Mouse (Mus musculus): Measurements from ENCODE around the gene Rc3h1. TPM values are rescaled to one million over a fixed set of nuclear protein-coding genes. Genes with fewer than 3 reads are reported as not detected.
"Not testable (repeated sequence)": the region's sequence is repeated elsewhere in the genome, so short reads cannot be mapped to it uniquely, and the experiment has no call there.

Rc3h1 gene
- total and polyA plus RNA-seq, 2 experiments from 2014 or later: 4.7 to 32.6 TPM

DNA sequence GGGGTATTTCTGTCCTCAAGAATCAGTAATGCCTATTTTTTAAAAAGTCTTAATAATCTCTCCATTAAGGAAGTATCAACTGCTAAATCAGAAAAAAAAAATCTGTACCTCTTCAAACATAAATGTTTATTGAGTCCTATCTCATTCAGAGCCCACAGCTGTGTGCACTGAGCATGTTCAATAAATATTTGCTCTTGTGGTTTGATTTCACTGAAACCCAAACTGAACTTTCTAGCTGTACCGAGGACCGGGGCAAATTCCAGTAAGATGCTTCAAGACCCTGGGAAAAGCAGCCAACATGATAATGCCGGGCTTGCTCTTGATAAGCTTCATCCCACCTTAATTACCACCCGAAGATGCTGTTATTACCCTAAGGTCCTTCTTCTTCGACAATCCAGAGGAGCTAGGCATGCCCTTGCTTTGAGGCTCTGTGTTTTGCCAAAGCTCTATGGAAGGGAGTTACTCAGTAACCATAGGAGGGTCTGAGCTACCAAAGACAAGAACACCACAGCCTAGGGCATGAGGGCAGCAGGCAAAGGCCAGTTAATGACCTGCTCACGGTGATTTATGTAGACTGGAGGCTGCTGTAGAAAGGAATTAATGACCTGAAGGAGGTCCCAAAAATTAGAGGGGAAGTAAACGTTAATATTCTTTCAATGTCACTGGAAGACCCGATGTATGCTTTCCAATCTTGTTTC, 74.5 kb downstream of the Rc3h1 start:
- no peak overlapping the region for H3K27ac ChIP-seq (ENCODE audit: low read depth)
- ATAC-seq (ENCODE audit: insufficient read depth, low read depth) (no peak), DNase-seq (ENCODE audit: low spot score) (no peak)
- H3K4me2 ChIP-seq (ENCODE audit: low read depth, low read length): no peak overlapping the region
- TF ChIP-seq EP300 (IDR thresholded peaks at IDR 0.05; ENCODE audit: low read depth): no peak
- TF ChIP-seq CTCF (IDR thresholded peaks at IDR 0.05; ENCODE audit: low read depth): no peak
- H3K36me3 ChIP-seq (replicated peaks; ENCODE audit: control insufficient read depth, insufficient read depth, low read length): no peaks in the 10 kb centered on the region; the same call in 1 of the 2 replicates
- H3K4me1 ChIP-seq (ENCODE audit: control insufficient read depth, insufficient read depth): no peaks in the 10 kb centered on the region
- 80% methylated on average over 8 of the region's 8 CpGs for WGBS
- no peak overlapping the region for H3K9ac ChIP-seq (replicated peaks; ENCODE audit: low read depth, low read length)
- H3K4me3 ChIP-seq (ENCODE audit: low read depth, low read length): no peak overlapping the region
- H3K27me3 ChIP-seq (ENCODE audit: control insufficient read depth, insufficient read depth, low read length): no peaks in the 10 kb centered on the region
- no peaks in the 10 kb centered on the region for H3K9me3 ChIP-seq (replicated peaks; ENCODE audit: control insufficient read depth, low read length)

DNA sequence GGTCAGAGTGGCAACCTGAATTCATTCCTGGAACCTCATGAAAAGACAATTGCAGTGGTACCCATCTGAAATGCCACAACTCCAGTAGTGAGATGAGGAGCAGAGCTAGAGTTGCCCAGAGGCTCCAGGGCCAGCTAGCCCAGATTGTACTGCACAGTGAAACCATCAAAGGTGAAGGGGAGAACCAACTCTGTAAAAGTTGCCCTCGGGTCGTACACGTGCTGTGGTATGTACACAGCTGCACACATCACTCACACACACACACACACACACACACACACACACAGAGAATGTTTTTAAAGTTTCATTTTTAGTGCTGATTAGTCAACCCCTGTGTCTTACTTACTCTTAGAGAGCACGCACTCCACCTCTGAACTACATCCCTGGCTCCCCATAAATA, 75.1 kb downstream of the Rc3h1 start:
- no peaks in the 10 kb centered on the region; the same call in 1 of the 2 replicates for H3K36me3 ChIP-seq (replicated peaks; ENCODE audit: control insufficient read depth, insufficient read depth, low read length)
- no peak overlapping the region for H3K4me2 ChIP-seq (ENCODE audit: low read depth, low read length)
- no peaks in the 10 kb centered on the region for H3K4me1 ChIP-seq (ENCODE audit: control insufficient read depth, insufficient read depth)
- no peak for DNase-seq (ENCODE audit: low spot score)
- no peak overlapping the region for H3K27ac ChIP-seq (ENCODE audit: low read depth)
- H3K9me3 ChIP-seq (replicated peaks; ENCODE audit: control insufficient read depth, low read length): no peaks in the 10 kb centered on the region
- WGBS: 90% methylated on average over 4 of the region's 4 CpGs
- no peak overlapping the region for H3K9ac ChIP-seq (replicated peaks; ENCODE audit: low read depth, low read length)
- no peaks in the 10 kb centered on the region for H3K27me3 ChIP-seq (ENCODE audit: control insufficient read depth, insufficient read depth, low read length)
- no peak for TF ChIP-seq EP300 (IDR thresholded peaks at IDR 0.05; ENCODE audit: low read depth)
- TF ChIP-seq CTCF (IDR thresholded peaks at IDR 0.05; ENCODE audit: low read depth): no peak
- H3K4me3 ChIP-seq (ENCODE audit: low read depth, low read length): no peak overlapping the region
- no peak for ATAC-seq (ENCODE audit: insufficient read depth, low read depth)

DNA sequence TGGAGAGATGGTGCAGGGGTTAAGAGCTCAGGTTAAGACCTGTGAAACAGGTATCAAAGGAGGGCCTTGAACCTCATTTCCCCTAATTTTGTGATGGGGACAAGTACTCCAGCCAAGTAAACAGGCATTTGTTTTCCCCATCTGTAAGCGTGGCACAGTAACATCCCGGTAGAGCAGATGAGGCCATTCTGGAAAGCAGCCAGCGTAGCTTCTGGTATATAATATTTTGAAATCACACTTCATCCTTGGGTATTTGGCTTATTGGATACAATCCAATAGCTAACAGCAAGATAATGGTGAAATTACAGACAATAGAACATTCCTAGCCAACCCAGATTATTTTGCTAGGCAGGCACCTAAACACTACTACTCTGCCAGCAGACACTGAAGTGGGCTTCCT, 76.7 kb downstream of the Rc3h1 start:
- DNase-seq (ENCODE audit: low spot score) (no peak), ATAC-seq (ENCODE audit: insufficient read depth, low read depth) (no peak)
- H3K9me3 ChIP-seq (replicated peaks; ENCODE audit: control insufficient read depth, low read length): no peaks in the 10 kb centered on the region
- no peak overlapping the region for H3K27ac ChIP-seq (ENCODE audit: low read depth)
- no peak overlapping the region for H3K9ac ChIP-seq (replicated peaks; ENCODE audit: low read depth, low read length)
- no peaks in the 10 kb centered on the region for H3K4me1 ChIP-seq (ENCODE audit: control insufficient read depth, insufficient read depth)
- no peaks in the 10 kb centered on the region for H3K27me3 ChIP-seq (ENCODE audit: control insufficient read depth, insufficient read depth, low read length)
- WGBS: 69% methylated on average over 3 of the region's 3 CpGs
- H3K4me2 ChIP-seq (ENCODE audit: low read depth, low read length): no peak overlapping the region
- no peak overlapping the region for H3K4me3 ChIP-seq (ENCODE audit: low read depth, low read length)
- no peak for TF ChIP-seq EP300 (IDR thresholded peaks at IDR 0.05; ENCODE audit: low read depth)
- TF ChIP-seq CTCF (IDR thresholded peaks at IDR 0.05; ENCODE audit: low read depth): no peak
- no peaks in the 10 kb centered on the region for H3K36me3 ChIP-seq (replicated peaks; ENCODE audit: control insufficient read depth, insufficient read depth, low read length)

DNA sequence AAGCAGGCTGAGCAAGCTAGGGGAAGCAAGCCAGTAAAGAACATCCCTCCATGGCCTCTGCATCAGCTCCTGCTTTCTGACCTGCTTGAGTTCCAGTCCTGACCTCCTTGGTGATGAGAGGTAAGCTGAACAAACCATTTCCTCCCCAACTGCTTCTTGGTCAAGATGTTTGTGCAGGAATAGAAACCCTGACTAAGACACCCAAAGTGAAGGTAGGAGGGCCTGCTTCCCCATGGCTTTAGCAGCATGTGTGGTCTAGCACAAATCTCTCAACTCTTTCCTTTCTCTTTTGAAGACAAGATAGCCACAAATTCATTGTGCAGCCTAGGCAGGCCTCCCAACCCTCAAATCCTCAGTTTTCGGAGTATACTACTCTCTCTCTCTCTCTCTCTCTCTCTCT, 78.5 kb downstream of the Rc3h1 start:
- ATAC-seq (ENCODE audit: insufficient read depth, low read depth); H3K36me3 ChIP-seq (replicated peaks; ENCODE audit: control insufficient read depth, insufficient read depth, low read length); H3K27me3 ChIP-seq (ENCODE audit: control insufficient read depth, insufficient read depth, low read length); DNase-seq (ENCODE audit: low spot score); H3K4me1 ChIP-seq (ENCODE audit: control insufficient read depth, insufficient read depth); H3K27ac ChIP-seq (ENCODE audit: low read depth); H3K4me3 ChIP-seq (ENCODE audit: low read depth, low read length); H3K9ac ChIP-seq (replicated peaks; ENCODE audit: low read depth, low read length); H3K4me2 ChIP-seq (ENCODE audit: low read depth, low read length); H3K9me3 ChIP-seq (replicated peaks; ENCODE audit: control insufficient read depth, low read length): not testable (repeated sequence)
- 75% methylated on average over 1 of the region's 1 CpGs for WGBS

GRCm38 (mm10) chr1:160985477-160985876, 79.3 kb downstream of the Rc3h1 start:
- ATAC-seq (ENCODE audit: insufficient read depth, low read depth) (no peak), DNase-seq (ENCODE audit: low spot score) (no peak)
- Histone ChIP-seq H3K4me1 (ENCODE audit: control insufficient read depth, insufficient read depth) (no peaks in the 10 kb centered on the region), H3K27ac (ENCODE audit: low read depth) (no peak overlapping the region), H3K9me3 (replicated peaks; ENCODE audit: control insufficient read depth, low read length) (no peaks in the 10 kb centered on the region), H3K4me3 (ENCODE audit: low read depth, low read length) (no peak overlapping the region), H3K9ac (replicated peaks; ENCODE audit: low read depth, low read length) (no peak overlapping the region), H3K4me2 (ENCODE audit: low read depth, low read length) (no peak overlapping the region), H3K27me3 (ENCODE audit: control insufficient read depth, insufficient read depth, low read length) (no peaks in the 10 kb centered on the region), H3K36me3 (replicated peaks; ENCODE audit: control insufficient read depth, insufficient read depth, low read length) (no peaks in the 10 kb centered on the region)
- TF ChIP-seq CTCF (IDR thresholded peaks at IDR 0.05; ENCODE audit: low read depth): no peak
- TF ChIP-seq EP300 (IDR thresholded peaks at IDR 0.05; ENCODE audit: low read depth): no peak
- WGBS: 73% methylated on average over 6 of the region's 6 CpGs
